Comparison of ENCODE assay signal across 8 mouse cellular contexts in genomic region chr17:24885356-24886133, GRCm38 (mm10). TPM values are rescaled to one million over a fixed set of nuclear protein-coding genes. Genes with fewer than 3 reads are reported as not detected.
DNase-seq lines count a peak whose midpoint lies in the region; ATAC-seq and TF ChIP-seq lines count a peak whose summit lies in the region.

No protein-coding gene starts in this region.

- peak overlapping the region; percentile 67 to 86 for H3K4me3 ChIP-seq in heart, embryonic 14.5 days (ENCODE audit: control insufficient read depth in 1 of 2, insufficient read depth in 1 of 2, low read depth in 1 of 2, low read length in 2 of 2)
- H3K4me3 ChIP-seq in bone marrow, adult 2 months (replicated peaks; ENCODE audit: control insufficient read depth, low read depth, low read length): peak overlapping the region; percentile 78
- peak overlapping the region; percentile 93 for H3K4me3 ChIP-seq in hindbrain, embryonic 10.5 days
- H3K4me3 ChIP-seq in midbrain, embryonic 11.5 days (ENCODE audit: low read depth, low read length): peak overlapping the region; percentile 65

- peaks cover 50% of the 10 kb centered on the region for H3K36me3 ChIP-seq in heart, embryonic 14.5 days (ENCODE audit: control insufficient read depth, insufficient read depth, low read length)
- H3K36me3 ChIP-seq in hindbrain, embryonic 10.5 days: peaks cover 54% of the 10 kb centered on the region
- H3K36me3 ChIP-seq in midbrain, embryonic 11.5 days (ENCODE audit: control insufficient read depth, insufficient read depth, low read length): peaks cover 4% of the 10 kb centered on the region

- H3K27me3 ChIP-seq in heart, embryonic 14.5 days (ENCODE audit: control insufficient read depth, insufficient read depth, low read length): no peaks in the 10 kb centered on the region
- no peaks in the 10 kb centered on the region for H3K27me3 ChIP-seq in hindbrain, embryonic 10.5 days (ENCODE audit: insufficient read depth, poor library complexity, severe bottlenecking)
- H3K27me3 ChIP-seq in midbrain, embryonic 11.5 days (ENCODE audit: control insufficient read depth, insufficient read depth, low read length): no peaks in the 10 kb centered on the region

- intact Hi-C loops in gastrocnemius, postnatal 36 days (cut with DNase I): no loop called here

- peak overlapping the region; percentile 70 for H3K9ac ChIP-seq in heart, embryonic 14.5 days (ENCODE audit: low read length)
- peak overlapping the region; percentile 62 for H3K9ac ChIP-seq in midbrain, embryonic 11.5 days (ENCODE audit: low read length)

- peaks cover 11 to 19% of the 10 kb centered on the region in 2 experiments for H3K4me1 ChIP-seq in heart, embryonic 14.5 days (ENCODE audit: control insufficient read depth in 2 of 2, insufficient read depth in 2 of 2, low read length in 2 of 2)
- peaks cover 7% of the 10 kb centered on the region for H3K4me1 ChIP-seq in bone marrow, adult 2 months (ENCODE audit: control insufficient read depth, insufficient read depth, low read length)
- peaks cover 38% of the 10 kb centered on the region for H3K4me1 ChIP-seq in hindbrain, embryonic 10.5 days (replicated peaks)
- peaks cover 17% of the 10 kb centered on the region for H3K4me1 ChIP-seq in midbrain, embryonic 11.5 days (ENCODE audit: control insufficient read depth, insufficient read depth, low read length)

- H3K27ac ChIP-seq in heart, embryonic 14.5 days (replicated peaks in 1 of 2; ENCODE audit: control insufficient read depth in 1 of 2, insufficient read depth in 1 of 2, low read depth in 2 of 2, low read length in 2 of 2): no peak overlapping the region
- H3K27ac ChIP-seq in bone marrow, adult 2 months (ENCODE audit: control insufficient read depth, insufficient read depth, low read depth, low read length, poor library complexity): no peak overlapping the region
- peak overlapping the region; percentile 73 for H3K27ac ChIP-seq in hindbrain, embryonic 10.5 days
- H3K27ac ChIP-seq in midbrain, embryonic 11.5 days (ENCODE audit: low read depth, low read length): no peak overlapping the region

- no peak for ATAC-seq in heart, embryonic 14.5 days (ENCODE audit: insufficient number of reproducible peaks, insufficient read depth, low FRiP score, low read depth)
- ATAC-seq in midbrain, embryonic 11.5 days (ENCODE audit: low FRiP score): no peak

- no peak for TF ChIP-seq CTCF in bone marrow, adult 2 months (IDR thresholded peaks at IDR 0.05; ENCODE audit: control insufficient read depth, insufficient read depth, low read length)

- WGBS in heart, embryonic 14.5 days: 23% methylated on average over 22 of the region's 22 CpGs
- WGBS in bone marrow, adult 2 months: 21% methylated on average over 22 of the region's 22 CpGs
- 27% methylated on average over 22 of the region's 22 CpGs for WGBS in hindbrain, embryonic 10.5 days
- WGBS in midbrain, embryonic 11.5 days: 27% methylated on average over 22 of the region's 22 CpGs

- TF ChIP-seq POLR2A in bone marrow, adult 2 months (IDR thresholded peaks at IDR 0.05; ENCODE audit: borderline replicate concordance, control insufficient read depth, low read depth, low read length): no peak

- H3K4me2 ChIP-seq in heart, embryonic 14.5 days (ENCODE audit: low read length): peak overlapping the region; percentile 90
- H3K4me2 ChIP-seq in midbrain, embryonic 11.5 days: peak overlapping the region; percentile 75

- DNase-seq in heart, adult 9 months (ENCODE audit: low spot score in 2 of 2): no peak
- no peak for DNase-seq in hindbrain, embryonic 10.5 days (ENCODE audit: low spot score)
- no peak for DNase-seq in midbrain, embryonic 11.5 days (ENCODE audit: low spot score, missing footprints)
- no peak for DNase-seq in gastrocnemius, postnatal 36 days
- DNase-seq in right cerebral cortex, postnatal 4 days: no peak
- DNase-seq in testis, postnatal 14 days (ENCODE audit: low spot score): no peak

- no peaks in the 10 kb centered on the region for H3K9me3 ChIP-seq in heart, embryonic 14.5 days (ENCODE audit: control insufficient read depth, low read length)
- H3K9me3 ChIP-seq in hindbrain, embryonic 10.5 days: no peaks in the 10 kb centered on the region
- H3K9me3 ChIP-seq in midbrain, embryonic 11.5 days (ENCODE audit: control insufficient read depth, low read length): no peaks in the 10 kb centered on the region

RNA-seq across cellular contexts. Expression of gene Nubp2, which starts 0.6 kb away (rescaled TPM):
- polyA plus RNA-seq in heart, embryonic 14.5 days (2014; fragmentation: Nextera tagmentation; extraction: Ambion mirVana): 37.8 and 39.8 TPM in 2 replicates
- 34.2 and 45.6 TPM in 2 replicates for polyA plus RNA-seq in bone marrow, adult 2 months (2011; ENCODE audit: insufficient read depth, insufficient read length, low replicate concordance, missing spikeins)
- polyA plus RNA-seq in hindbrain, embryonic 10.5 days (2016; fragmentation: Nextera tagmentation; extraction: Ambion mirVana): 90.0 and 95.5 TPM in 2 replicates
- polyA plus RNA-seq in midbrain, embryonic 11.5 days (2014; fragmentation: Nextera tagmentation; extraction: Ambion mirVana): 70.4 and 73.8 TPM in 2 replicates
- 10 to 100 TPM; 10.0 TPM for total RNA-seq in gastrocnemius, postnatal 36 days (2021)

RNA-seq across cellular contexts. Expression of gene Spsb3, which starts 0.9 kb away (rescaled TPM):
- polyA plus RNA-seq in heart, embryonic 14.5 days (2014; fragmentation: Nextera tagmentation; extraction: Ambion mirVana): 26.8 and 28.2 TPM in 2 replicates
- 37.8 and 47.2 TPM in 2 replicates for polyA plus RNA-seq in bone marrow, adult 2 months (2011; ENCODE audit: insufficient read depth, insufficient read length, low replicate concordance, missing spikeins)
- 48.9 and 53.4 TPM in 2 replicates for polyA plus RNA-seq in hindbrain, embryonic 10.5 days (2016; fragmentation: Nextera tagmentation; extraction: Ambion mirVana)
- polyA plus RNA-seq in midbrain, embryonic 11.5 days (2014; fragmentation: Nextera tagmentation; extraction: Ambion mirVana): 37.3 and 44.4 TPM in 2 replicates
- total RNA-seq in gastrocnemius, postnatal 36 days (2021): 10 to 100 TPM; 25.4 to 31.0 TPM

RNA-seq across cellular contexts. Expression of gene Eme2, which starts 9.3 kb away (rescaled TPM):
- polyA plus RNA-seq in heart, embryonic 14.5 days (2014; fragmentation: Nextera tagmentation; extraction: Ambion mirVana): 14.7 and 16.0 TPM in 2 replicates
- 8.2 and 35.6 TPM in 2 replicates for polyA plus RNA-seq in bone marrow, adult 2 months (2011; ENCODE audit: insufficient read depth, insufficient read length, low replicate concordance, missing spikeins)
- polyA plus RNA-seq in hindbrain, embryonic 10.5 days (2016; fragmentation: Nextera tagmentation; extraction: Ambion mirVana): 30.8 and 36.3 TPM in 2 replicates
- polyA plus RNA-seq in midbrain, embryonic 11.5 days (2014; fragmentation: Nextera tagmentation; extraction: Ambion mirVana): 18.4 and 20.8 TPM in 2 replicates
- total RNA-seq in gastrocnemius, postnatal 36 days (2021): 10 to 100 TPM in 1 of 2 experiments, 1 to 10 TPM in 1; 9.3 to 10.2 TPM

RNA-seq across cellular contexts. Expression of gene Mrps34, which starts 9.4 kb away (rescaled TPM):
- 82.1 and 82.8 TPM in 2 replicates for polyA plus RNA-seq in heart, embryonic 14.5 days (2014; fragmentation: Nextera tagmentation; extraction: Ambion mirVana)
- 23.4 and 43.9 TPM in 2 replicates for polyA plus RNA-seq in bone marrow, adult 2 months (2011; ENCODE audit: insufficient read depth, insufficient read length, low replicate concordance, missing spikeins)
- 96.7 and 102 TPM in 2 replicates for polyA plus RNA-seq in hindbrain, embryonic 10.5 days (2016; fragmentation: Nextera tagmentation; extraction: Ambion mirVana)
- polyA plus RNA-seq in midbrain, embryonic 11.5 days (2014; fragmentation: Nextera tagmentation; extraction: Ambion mirVana): 68.6 and 73.2 TPM in 2 replicates
- 10 to 100 TPM; 84.6 to 90.2 TPM for total RNA-seq in gastrocnemius, postnatal 36 days (2021)

RNA-seq across cellular contexts. Expression of gene Nme3, which starts 10.8 kb away (rescaled TPM):
- polyA plus RNA-seq in heart, embryonic 14.5 days (2014; fragmentation: Nextera tagmentation; extraction: Ambion mirVana): 39.4 and 43.9 TPM in 2 replicates
- 51.7 and 64.3 TPM in 2 replicates for polyA plus RNA-seq in bone marrow, adult 2 months (2011; ENCODE audit: insufficient read depth, insufficient read length, low replicate concordance, missing spikeins)
- 44.7 and 46.5 TPM in 2 replicates for polyA plus RNA-seq in hindbrain, embryonic 10.5 days (2016; fragmentation: Nextera tagmentation; extraction: Ambion mirVana)
- polyA plus RNA-seq in midbrain, embryonic 11.5 days (2014; fragmentation: Nextera tagmentation; extraction: Ambion mirVana): 48.0 and 49.5 TPM in 2 replicates
- 10 to 100 TPM; 10.3 to 11.7 TPM for total RNA-seq in gastrocnemius, postnatal 36 days (2021)
